Mouse (Mus musculus) liver, postnatal 0 days (tissue): Measurements from ENCODE around the gene Pes1. TPM values are rescaled to one million over a fixed set of nuclear protein-coding genes. Genes with fewer than 3 reads are reported as not detected.
"Not testable (repeated sequence)": the region's sequence is repeated elsewhere in the genome, so short reads cannot be mapped to it uniquely, and the experiment has no call there.

Experiments
- ATAC-seq: fragments of 200-750 bp; cut with Nextera tagmentation; 2 replicates; pipeline ENCODE4 v1.8.0; 2017; ENCODE audit warnings: mild to moderate bottlenecking, moderate library complexity
- DNase-seq: peaks from one replicate; pipeline ENCODE4 v3.0.0-alpha.2; 2016
- H3K27ac ChIP-seq: fragments of 300-500 bp; sonication (generic); 2 replicates; pipeline ENCODE4 v1.5.1; 2014; ENCODE audit warnings: antibody characterized with exemption, moderate library complexity, mild to moderate bottlenecking, low read depth
- H3K27me3 ChIP-seq: fragments of 300-500 bp; sonication (generic); 2 replicates; pipeline ENCODE4 v1.6.1; 2014; ENCODE audit warnings: low read length, control low read depth, mixed read lengths; ENCODE audit not compliant: insufficient read depth
- H3K36me3 ChIP-seq: fragments of 300-500 bp; sonication (generic); replicated peaks from 2 replicates; pipeline ENCODE4 v1.6.1; 2014; ENCODE audit warnings: mild to moderate bottlenecking, control low read depth, low read length, moderate library complexity, mixed read lengths; ENCODE audit not compliant: insufficient read depth
- H3K4me1 ChIP-seq: fragments of 300-500 bp; sonication (generic); 2 replicates; pipeline ENCODE4 v1.6.1; 2014; ENCODE audit warnings: antibody characterized with exemption, mild to moderate bottlenecking, control low read depth; ENCODE audit not compliant: insufficient read depth
- H3K4me2 ChIP-seq: fragments of 300-500 bp; sonication (generic); 2 replicates; pipeline ENCODE4 v1.6.1; 2014; ENCODE audit warnings: low read depth, mild to moderate bottlenecking, low read length, moderate library complexity, mixed read lengths
- H3K4me3 ChIP-seq: fragments of 300-500 bp; sonication (generic); 2 replicates; pipeline ENCODE4 v1.5.1; 2014; ENCODE audit warnings: low read depth, low read length
- H3K9ac ChIP-seq: fragments of 300-500 bp; sonication (generic); replicated peaks from 2 replicates; pipeline ENCODE4 v1.6.1; 2014; ENCODE audit warnings: mild to moderate bottlenecking, moderate library complexity
- H3K9me3 ChIP-seq: fragments of 300-500 bp; sonication (generic); 2 replicates; pipeline ENCODE4 v1.6.1; 2016; ENCODE audit warnings: mild to moderate bottlenecking, control low read depth, low read length, mixed read lengths
- CTCF ChIP-seq: sonication (generic); IDR thresholded peaks from 2 replicates; pipeline ENCODE4 v1.5.1; 2016; ENCODE audit warnings: antibody characterized with exemption, low read depth
- EP300 ChIP-seq: IDR thresholded peaks from 2 replicates; pipeline ENCODE4 v1.6.1; 2016; ENCODE audit warnings: antibody characterized with exemption, low read depth, mild to moderate bottlenecking
- WGBS: fragments of 180-500 bp; shearing (Covaris S2); extraction: QIAGEN DNeasy Blood & Tissue Kit; methylation state at CpG from one replicate; pipeline ENCODE4 v1.1.7; 2014; ENCODE audit not compliant: insufficient replicate concordance; 5-methylcytosine and 5-hydroxymethylcytosine counted together
- polyA plus RNA-seq: library from polyadenylated mRNA; unstranded; fragments of >200 nt; fragmentation: Nextera tagmentation; extraction: Ambion mirVana; gene quantifications from 2 replicates; pipeline ENCODE4 v1.2.1, GENCODE M21; 2015

Pes1 gene
- polyA plus RNA-seq, 1 experiment from 2014 or later: 26.5 TPM

- H3K9me3 ChIP-seq: no peaks in the 10 kb centered on the region
- no peak for ATAC-seq
- H3K27me3 ChIP-seq: no peaks in the 10 kb centered on the region
- no peak overlapping the region for H3K27ac ChIP-seq
- no peaks in the 10 kb centered on the region for H3K36me3 ChIP-seq
- WGBS: 71% methylated on average over 4 of the region's 4 CpGs
- DNase-seq: no peak
- no peak overlapping the region for H3K4me2 ChIP-seq
- TF ChIP-seq CTCF (no peak), EP300 (no peak)
- H3K4me1 ChIP-seq: peaks cover 10% of the 10 kb centered on the region; the same call in 1 of the 2 replicates
- H3K4me3 ChIP-seq: no peak overlapping the region
- no peak overlapping the region for H3K9ac ChIP-seq
Measured at GRCm38 (mm10) chr11:3935135-3935534, 28.6 kb upstream of the Pes1 start.

GRCm38 (mm10) chr11:3936318-3936717 lies 27.5 kb upstream of the Pes1 start:
- H3K27me3 ChIP-seq: no peaks in the 10 kb centered on the region
- no peaks in the 10 kb centered on the region for H3K9me3 ChIP-seq
- no peak for DNase-seq
- no peak overlapping the region for H3K27ac ChIP-seq
- no peaks in the 10 kb centered on the region for H3K36me3 ChIP-seq
- no peak overlapping the region for H3K9ac ChIP-seq
- WGBS: 83% methylated on average over 3 of the region's 3 CpGs
- peaks cover 5% of the 10 kb centered on the region; the same call in 1 of the 2 replicates for H3K4me1 ChIP-seq
- no peak overlapping the region for H3K4me2 ChIP-seq
- TF ChIP-seq EP300 (no peak), CTCF (no peak)
- no peak overlapping the region for H3K4me3 ChIP-seq
- no peak for ATAC-seq

- ATAC-seq (no peak), DNase-seq (no peak)
- WGBS: 69% methylated on average over 13 of the region's 13 CpGs
- no peaks in the 10 kb centered on the region for H3K36me3 ChIP-seq
- H3K9ac ChIP-seq: no peak overlapping the region
- H3K4me3 ChIP-seq: no peak overlapping the region
- no peak overlapping the region for H3K27ac ChIP-seq
- no peaks in the 10 kb centered on the region for H3K9me3 ChIP-seq
- H3K4me2 ChIP-seq: no peak overlapping the region
- no peaks in the 10 kb centered on the region for H3K4me1 ChIP-seq
- TF ChIP-seq EP300: no peak
- TF ChIP-seq CTCF: no peak
- no peaks in the 10 kb centered on the region for H3K27me3 ChIP-seq
Measured at GRCm38 (mm10) chr11:3937321-3937874, 26.4 kb upstream of the Pes1 start.

GRCm38 (mm10) chr11:3941371-3941770 lies 22.4 kb upstream of the Pes1 start:
- no peak for TF ChIP-seq CTCF
- no peak for TF ChIP-seq EP300
- Histone ChIP-seq H3K4me1 (no peaks in the 10 kb centered on the region), H3K36me3 (no peaks in the 10 kb centered on the region), H3K4me3 (no peak overlapping the region), H3K27me3 (no peaks in the 10 kb centered on the region), H3K4me2 (no peak overlapping the region), H3K27ac (no peak overlapping the region), H3K9ac (no peak overlapping the region), H3K9me3 (no peaks in the 10 kb centered on the region)
- DNase-seq: no peak
- no peak for ATAC-seq
- WGBS: 75% methylated on average over 7 of the region's 7 CpGs

- H3K36me3 ChIP-seq: no peaks in the 10 kb centered on the region
- no peak for DNase-seq
- no peaks in the 10 kb centered on the region for H3K9me3 ChIP-seq
- H3K9ac ChIP-seq: no peak overlapping the region
- no peaks in the 10 kb centered on the region for H3K4me1 ChIP-seq
- 22% methylated on average over 1 of the region's 1 CpGs for WGBS
- H3K27me3 ChIP-seq: no peaks in the 10 kb centered on the region
- ATAC-seq: no peak
- H3K4me3 ChIP-seq: no peak overlapping the region
- no peak overlapping the region for H3K4me2 ChIP-seq
- TF ChIP-seq CTCF (no peak), EP300 (no peak)
- no peak overlapping the region for H3K27ac ChIP-seq
Measured at GRCm38 (mm10) chr11:3946386-3946785, 17.4 kb upstream of the Pes1 start.

GRCm38 (mm10) chr11:3954876-3955275 lies 8.9 kb upstream of the Pes1 start:
- not testable (repeated sequence) for H3K9ac ChIP-seq, ATAC-seq, H3K4me3 ChIP-seq, DNase-seq, H3K4me2 ChIP-seq, H3K9me3 ChIP-seq, H3K27ac ChIP-seq, H3K36me3 ChIP-seq, H3K27me3 ChIP-seq, H3K4me1 ChIP-seq
- 85% methylated on average over 5 of the region's 5 CpGs for WGBS

- H3K9me3 ChIP-seq, H3K4me1 ChIP-seq, H3K27me3 ChIP-seq, H3K36me3 ChIP-seq, ATAC-seq, H3K4me2 ChIP-seq, DNase-seq, H3K9ac ChIP-seq, H3K27ac ChIP-seq, H3K4me3 ChIP-seq: not testable (repeated sequence)
- 59% methylated on average over 4 of the region's 4 CpGs for WGBS
Measured at GRCm38 (mm10) chr11:3955371-3955770, 8.4 kb upstream of the Pes1 start.
